Mouse (Mus musculus) left cerebral cortex, adult 8-10 months (tissue): ENCODE measurements around the gene Pmp22. TPM values are rescaled to one million over a fixed set of nuclear protein-coding genes. Genes with fewer than 3 reads are reported as not detected.
A peak's percentile ranks its signal among the peaks of the same experiment; 100 is the strongest.

Experiments used
- DNase-seq, 2 experiments: peaks; one replicate each; pipeline ENCODE4 v3.0.0; 2022; ENCODE audit warnings: low spot score in 2 of 2
- total RNA-seq, 4 experiments: library from RNA; stranded (reverse); gene quantifications; 2 replicates each; pipeline ENCODE4 v1.2.4; 2022

The Pmp22 gene
- total RNA-seq, 4 experiments from 2014 or later: 37.8 to 50.7 (median 45.0) TPM

GRCm38 (mm10) chr11:63126976-63127375 lies 1.8 kb upstream of the Pmp22 start:
- DNase-seq: no peak

- no peak for DNase-seq
Observed at GRCm38 (mm10) chr11:63127513-63127912, 1.3 kb upstream of the Pmp22 start.

- no peak for DNase-seq
Observed at GRCm38 (mm10) chr11:63129375-63129774, 593 bp downstream of the Pmp22 start.

DNA sequence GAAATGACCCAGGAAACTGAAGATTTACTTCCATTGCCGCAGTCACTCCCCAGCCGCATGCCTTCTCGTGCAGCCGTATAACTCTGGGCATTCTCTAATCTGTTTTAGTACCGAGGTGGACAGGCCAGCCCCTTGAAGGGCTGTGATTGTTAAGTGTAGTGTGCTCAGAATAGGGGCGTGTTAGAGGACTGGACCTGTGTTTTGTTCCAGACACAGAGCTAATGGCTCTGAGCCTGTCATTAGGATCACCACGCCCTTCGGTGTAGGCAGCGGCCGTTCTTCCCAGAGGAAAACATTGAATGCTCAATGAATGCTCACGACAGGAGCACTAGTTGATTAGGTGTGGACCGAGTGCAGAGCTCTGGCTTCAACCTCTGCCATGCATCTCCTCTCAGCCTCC lies 1.1 kb downstream of the Pmp22 start:
- DNase-seq: no peak

DNA sequence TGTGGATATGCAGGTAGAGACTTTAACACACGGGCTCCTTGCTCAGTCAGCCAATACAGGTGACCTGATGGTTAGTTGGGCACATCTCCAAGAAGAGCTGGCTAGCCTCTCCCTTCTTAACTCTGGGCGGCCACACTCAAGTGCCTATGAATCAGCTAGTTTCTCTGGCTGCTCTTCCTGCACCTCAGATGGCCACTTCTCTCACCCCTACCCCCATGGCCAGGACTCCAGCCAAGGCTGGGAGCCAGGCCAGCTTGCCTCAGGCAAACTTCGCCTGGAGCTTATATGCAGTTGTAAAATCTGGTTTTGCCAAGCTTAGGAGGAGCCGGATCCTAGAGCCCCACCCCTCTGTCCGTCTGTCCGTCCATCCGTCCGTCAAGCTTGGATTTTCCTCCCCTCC lies 1.7 kb downstream of the Pmp22 start:
- peak in 1 of 2 experiments; percentile 26 for DNase-seq

- DNase-seq: no peak
Observed at GRCm38 (mm10) chr11:63131001-63131692, 2.4 kb downstream of the Pmp22 start.

DNA sequence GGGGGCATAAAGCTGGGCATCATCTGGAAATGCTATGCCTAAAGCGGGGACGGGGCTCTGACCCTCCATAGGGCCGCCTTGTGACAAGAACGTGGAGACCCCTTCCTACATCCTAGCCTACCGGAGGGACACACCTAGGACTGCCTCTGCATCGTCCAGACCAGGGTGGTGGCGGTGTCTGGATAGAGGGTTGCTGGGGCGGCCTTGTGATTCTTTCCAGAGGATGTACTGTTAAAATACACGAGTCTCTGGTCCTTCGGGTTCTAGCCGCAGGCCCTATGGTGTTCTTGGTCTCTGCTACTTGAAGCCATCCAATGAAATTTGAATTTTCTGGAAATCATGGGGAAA lies 2.9 kb downstream of the Pmp22 start:
- DNase-seq: no peak

DNA sequence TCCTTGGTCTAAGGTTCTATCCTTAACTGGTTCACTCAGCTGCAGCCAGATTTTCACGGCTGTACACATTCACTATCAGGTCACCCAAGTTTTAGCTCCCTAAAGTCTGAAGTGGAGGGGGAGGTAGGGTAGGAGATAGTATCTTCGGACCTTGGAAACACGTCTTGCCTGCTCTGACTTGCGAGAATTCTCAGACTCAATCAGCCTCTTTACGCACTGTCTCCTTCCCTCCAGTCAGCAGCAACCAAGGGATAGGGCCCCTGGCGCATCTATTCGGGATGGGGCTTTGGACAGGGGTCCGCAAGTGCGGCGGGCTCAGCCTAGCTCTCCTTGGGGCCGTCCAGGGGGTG lies 3.3 kb downstream of the Pmp22 start:
- no peak for DNase-seq

- DNase-seq: peak; percentile 49 to 63
Observed at GRCm38 (mm10) chr11:63132501-63133435, 4.0 kb downstream of the Pmp22 start.

DNA sequence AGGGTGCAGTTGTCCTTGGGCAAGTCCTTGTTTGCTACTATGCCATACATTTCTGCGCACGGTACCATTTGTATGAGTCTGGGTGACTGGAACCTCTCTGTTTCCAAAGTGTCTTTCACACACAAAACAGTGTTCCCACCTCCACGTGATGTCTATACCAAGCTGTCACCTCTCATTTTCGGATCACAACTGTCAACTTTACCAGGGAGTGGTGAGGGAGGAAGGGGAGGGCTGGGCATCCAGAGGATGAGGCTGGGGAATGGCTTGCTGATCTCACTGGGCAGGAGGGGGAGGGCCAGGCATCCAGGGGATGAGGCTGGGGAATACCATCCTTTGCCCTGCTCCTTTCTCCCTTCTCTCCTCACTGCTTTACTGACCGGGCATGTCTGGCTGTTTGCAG lies 5.2 kb downstream of the Pmp22 start:
- no peak for DNase-seq

DNA sequence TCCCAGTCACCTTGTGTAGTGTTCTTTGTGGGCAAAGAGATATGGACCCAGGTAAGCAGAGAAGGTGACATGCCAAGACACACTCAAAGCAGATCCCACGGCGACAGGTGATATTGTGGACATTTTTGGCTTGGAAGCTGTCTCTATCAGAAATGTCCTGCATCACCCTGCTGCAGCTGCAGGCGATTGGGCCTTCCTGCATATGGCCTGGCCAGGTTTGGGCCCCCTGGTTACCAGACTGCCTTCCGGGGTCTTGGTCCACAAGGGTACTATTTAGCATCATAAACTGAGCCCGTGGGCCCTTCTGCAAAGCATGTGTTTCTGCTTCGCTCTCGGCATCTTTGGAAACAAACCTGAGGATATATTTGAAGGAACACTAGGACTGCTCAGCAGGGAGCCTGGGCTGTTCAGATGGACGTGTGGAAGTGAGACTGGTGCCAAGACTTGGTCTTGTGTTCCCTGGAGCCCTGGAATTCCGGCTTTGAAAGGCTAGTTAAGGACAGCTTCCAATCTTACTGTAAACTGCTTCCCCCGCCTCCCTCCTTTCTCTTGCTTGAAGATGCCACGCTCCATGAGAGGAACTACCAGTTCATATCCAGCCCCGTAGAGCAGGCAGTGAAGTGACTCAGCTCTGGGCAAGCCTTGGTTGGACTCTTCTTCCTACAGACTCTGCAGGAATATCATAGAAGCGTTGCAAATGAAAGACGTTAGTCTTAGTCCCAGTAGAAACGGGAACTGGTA lies 6.1 kb downstream of the Pmp22 start:
- DNase-seq: no peak

DNA sequence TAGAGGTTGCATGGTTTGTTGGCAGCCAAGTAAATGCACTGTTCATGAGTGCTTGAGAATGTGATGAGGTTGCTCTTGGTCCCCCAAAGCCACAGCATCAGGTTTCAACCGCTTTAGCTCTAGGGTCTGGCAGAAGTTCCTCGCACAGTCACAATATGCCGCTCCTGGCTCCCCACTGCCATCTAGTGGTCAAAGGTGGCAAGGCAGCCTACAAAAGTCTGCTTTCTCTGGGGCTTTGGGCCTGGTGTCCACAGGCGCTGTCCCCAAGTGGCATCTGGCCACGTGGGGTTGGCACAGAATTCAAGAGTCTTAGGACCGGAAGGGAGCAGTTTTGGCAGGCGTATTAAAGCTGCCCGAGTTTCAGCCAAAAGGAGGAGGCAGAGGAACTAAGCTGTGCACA lies 6.8 kb downstream of the Pmp22 start:
- DNase-seq: peak; percentile 86 to 99

GRCm38 (mm10) chr11:63136205-63136604 lies 7.4 kb downstream of the Pmp22 start:
- DNase-seq: peak in 1 of 2 experiments; percentile 36

DNA sequence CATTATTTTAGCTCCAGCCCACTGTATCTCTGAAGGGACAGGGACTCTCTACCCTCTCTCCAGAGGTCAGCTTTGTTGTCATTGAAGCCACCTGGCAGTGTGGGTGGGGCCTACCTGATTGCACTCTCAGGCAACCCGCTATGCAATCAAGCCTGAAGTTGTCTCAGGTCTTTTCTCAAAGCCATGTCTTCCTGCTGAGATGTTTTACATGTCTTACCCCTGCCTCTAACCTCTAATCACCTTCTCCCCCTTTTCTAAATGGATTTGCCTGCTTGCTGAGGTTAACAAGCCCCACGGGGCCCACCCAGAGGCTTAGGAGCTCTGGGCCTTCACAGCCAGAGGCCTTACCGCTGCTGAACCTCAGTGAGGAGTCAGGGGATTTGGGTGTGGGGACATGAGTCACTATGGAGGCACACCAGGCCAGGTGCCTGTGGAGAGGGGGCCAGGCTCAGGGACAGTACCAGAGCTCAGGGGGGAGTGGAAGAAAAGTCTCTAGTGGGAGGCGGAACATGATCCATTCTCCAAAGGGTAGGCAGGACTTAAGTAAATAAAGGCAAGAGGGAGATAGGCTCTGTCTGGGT lies 8.1 kb downstream of the Pmp22 start:
- no peak for DNase-seq

DNA sequence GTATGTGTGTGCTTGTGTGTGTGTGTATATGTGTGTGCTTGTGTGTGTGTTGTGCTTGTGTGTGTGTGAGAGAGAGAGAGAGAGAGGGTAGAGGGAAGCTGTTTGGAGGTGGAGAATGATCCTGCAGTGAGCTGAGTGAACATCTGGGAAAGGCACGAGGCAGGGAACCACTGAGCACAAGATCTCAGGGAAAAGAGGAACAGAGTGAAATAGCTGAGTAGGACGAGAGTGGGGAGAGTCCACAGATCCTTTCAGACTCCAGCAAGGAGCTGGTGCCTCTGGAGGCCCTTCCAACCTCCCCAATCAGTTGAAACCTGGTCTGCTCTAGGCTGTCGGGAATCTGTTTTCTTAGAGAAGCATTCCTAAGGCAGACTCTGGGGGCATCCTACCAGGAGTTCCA lies 10.0 kb downstream of the Pmp22 start:
- no peak for DNase-seq

DNA sequence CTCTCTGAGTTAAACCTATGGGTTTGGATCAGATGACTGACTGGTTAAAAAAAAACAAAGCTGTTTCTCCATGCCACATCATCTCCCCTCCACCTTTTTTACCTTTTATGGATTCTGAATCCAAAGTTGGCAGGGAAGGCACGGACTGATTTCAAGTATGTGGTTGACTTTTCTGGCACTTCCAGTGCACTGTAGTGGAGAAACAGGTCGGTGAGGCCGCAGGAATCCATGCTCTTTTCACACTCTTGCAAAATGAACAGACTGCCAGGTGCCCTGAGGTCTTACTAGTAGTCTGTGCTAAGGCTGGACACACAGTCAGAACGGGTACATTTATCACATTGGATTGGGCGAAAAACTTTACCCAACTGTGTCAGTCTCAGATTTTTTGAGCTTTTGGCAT lies 13.5 kb downstream of the Pmp22 start:
- DNase-seq: no peak

- DNase-seq: no peak
Observed at GRCm38 (mm10) chr11:63142816-63143215, 14.0 kb downstream of the Pmp22 start.

GRCm38 (mm10) chr11:63143486-63143885 lies 14.7 kb downstream of the Pmp22 start:
- no peak for DNase-seq

DNA sequence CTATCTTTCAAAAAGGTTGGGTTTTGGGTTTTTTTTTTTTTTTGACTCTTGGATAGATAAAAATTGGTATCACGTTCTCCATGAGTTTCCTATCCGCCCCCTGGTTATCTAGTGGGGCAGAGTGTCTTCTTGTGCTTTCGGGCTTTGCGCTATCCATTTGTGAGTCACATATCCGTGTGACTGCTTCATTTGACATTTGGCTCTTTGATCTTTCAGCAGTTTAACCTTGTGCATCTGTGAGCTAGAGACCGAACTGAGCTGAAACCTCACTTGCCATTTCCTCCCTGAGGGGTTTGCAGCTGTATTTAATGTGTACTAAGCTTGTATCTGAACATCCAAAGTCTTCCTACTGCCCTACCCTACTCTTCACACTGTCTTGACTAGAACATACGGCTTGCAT lies 17.8 kb downstream of the Pmp22 start:
- no peak for DNase-seq

GRCm38 (mm10) chr11:63148276-63148675 lies 19.5 kb downstream of the Pmp22 start:
- DNase-seq: no peak

DNA sequence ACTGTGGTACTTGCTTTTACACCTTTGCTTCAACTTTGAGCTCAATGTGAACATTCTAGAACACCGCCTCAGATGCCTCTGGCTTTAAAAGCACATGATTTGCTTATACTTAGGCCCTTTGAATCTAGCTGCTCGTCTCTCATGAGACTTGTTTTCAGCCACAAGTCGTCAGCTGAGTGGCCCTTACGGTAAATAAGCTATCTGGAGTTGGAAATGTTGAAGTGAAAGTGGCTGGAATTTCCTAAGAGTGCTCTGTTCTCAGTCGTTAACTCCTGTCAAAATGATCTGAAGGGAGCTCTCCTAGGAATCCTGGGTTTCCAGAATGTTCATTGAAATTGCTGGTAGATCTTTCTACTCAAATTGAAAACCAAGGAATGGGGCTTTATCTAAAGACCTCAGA lies 23.1 kb downstream of the Pmp22 start:
- DNase-seq: no peak

DNA sequence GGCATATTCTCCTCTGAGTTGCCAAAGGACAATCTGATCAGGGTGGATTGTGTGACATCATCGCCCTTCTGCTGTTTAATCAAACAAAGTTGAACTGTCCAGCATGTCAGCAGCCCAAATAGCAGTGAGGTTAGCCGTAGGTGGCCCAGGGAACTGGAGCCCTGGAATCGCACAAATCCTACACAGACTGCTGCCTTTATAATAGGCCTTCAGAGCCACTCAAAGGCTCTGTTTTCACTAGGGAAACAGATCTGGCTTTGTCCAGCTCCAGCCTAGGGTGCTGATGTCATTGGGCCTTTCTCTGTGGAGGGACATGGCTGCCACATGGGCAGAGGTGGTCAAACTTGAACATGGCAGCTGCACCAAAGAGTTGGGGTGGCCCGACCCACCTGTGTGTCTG lies 28.3 kb downstream of the Pmp22 start:
- DNase-seq: no peak
